Mouse (Mus musculus) kidney, postnatal 14 days (tissue): ENCODE measurements at regions not wholly inside any gene's neighbourhood (a gene's known extent, or its start where the extent isn't known, plus 50 kb on each side); places are given as distances from the start of the nearest gene placed in this dataset.

Experiments used
- DNase-seq: peaks from one replicate; pipeline ENCODE4 v3.0.0; 2022; ENCODE audit warnings: mixed read lengths

GRCm38 (mm10) chr14:73996229-73996628, 335.2 kb downstream of the Gm21750 start:
- DNase-seq, result no peak

- DNase-seq, result no peak
Measured at GRCm38 (mm10) chr14:73997796-73998195, 336.8 kb downstream of the Gm21750 start.

- no peak for DNase-seq
Measured at GRCm38 (mm10) chr14:73999409-73999909, 338.4 kb downstream of the Gm21750 start.

- DNase-seq, result no peak
Measured at GRCm38 (mm10) chr14:74006911-74007310, 345.9 kb downstream of the Gm21750 start.

- no peak for DNase-seq
Measured at GRCm38 (mm10) chr14:74011555-74011954, 350.5 kb downstream of the Gm21750 start.

GRCm38 (mm10) chr14:74019421-74019820, 358.4 kb downstream of the Gm21750 start:
- no peak for DNase-seq

- no peak for DNase-seq
Measured at GRCm38 (mm10) chr14:74047009-74047694, 386.1 kb downstream of the Gm21750 start.

- no peak for DNase-seq
Measured at GRCm38 (mm10) chr14:74047695-74048280, 386.8 kb downstream of the Gm21750 start.

- DNase-seq, result no peak
Measured at GRCm38 (mm10) chr14:74048386-74048785, 387.4 kb downstream of the Gm21750 start.

- DNase-seq, result no peak
Measured at GRCm38 (mm10) chr14:74066051-74066450, 405.0 kb downstream of the Gm21750 start.

- DNase-seq, result peak; percentile 54
Measured at GRCm38 (mm10) chr14:74093016-74093415, 432.0 kb downstream of the Gm21750 start.

GRCm38 (mm10) chr14:74099696-74100095, 438.7 kb downstream of the Gm21750 start:
- DNase-seq, result no peak

- DNase-seq, result no peak
Measured at GRCm38 (mm10) chr14:74112603-74113002, 451.6 kb downstream of the Gm21750 start.

GRCm38 (mm10) chr14:74113116-74113515, 452.1 kb downstream of the Gm21750 start:
- no peak for DNase-seq

- DNase-seq, result no peak
Measured at GRCm38 (mm10) chr14:74113556-74113955, 452.5 kb downstream of the Gm21750 start.

- DNase-seq, result no peak
Measured at GRCm38 (mm10) chr14:74117686-74118085, 456.7 kb downstream of the Gm21750 start.

- no peak for DNase-seq
Measured at GRCm38 (mm10) chr14:74145202-74145700, 484.2 kb downstream of the Gm21750 start.

GRCm38 (mm10) chr14:74166221-74166620, 474.4 kb upstream of the Htr2a start:
- DNase-seq, result no peak

- no peak for DNase-seq
Measured at GRCm38 (mm10) chr14:74169131-74169875, 471.3 kb upstream of the Htr2a start.

- no peak for DNase-seq
Measured at GRCm38 (mm10) chr14:74180066-74180465, 460.6 kb upstream of the Htr2a start.

GRCm38 (mm10) chr14:74182996-74183395, 457.6 kb upstream of the Htr2a start:
- no peak for DNase-seq

- DNase-seq, result no peak
Measured at GRCm38 (mm10) chr14:74201710-74202109, 438.9 kb upstream of the Htr2a start.

- DNase-seq, result no peak
Measured at GRCm38 (mm10) chr14:74205011-74205410, 435.6 kb upstream of the Htr2a start.
